Mouse (Mus musculus): ENCODE measurements around the gene Ifna12.
"Not testable (repeated sequence)": the region's sequence is repeated elsewhere in the genome, so short reads cannot be mapped to it uniquely, and the experiment has no call there.

The Ifna12 gene

DNA sequence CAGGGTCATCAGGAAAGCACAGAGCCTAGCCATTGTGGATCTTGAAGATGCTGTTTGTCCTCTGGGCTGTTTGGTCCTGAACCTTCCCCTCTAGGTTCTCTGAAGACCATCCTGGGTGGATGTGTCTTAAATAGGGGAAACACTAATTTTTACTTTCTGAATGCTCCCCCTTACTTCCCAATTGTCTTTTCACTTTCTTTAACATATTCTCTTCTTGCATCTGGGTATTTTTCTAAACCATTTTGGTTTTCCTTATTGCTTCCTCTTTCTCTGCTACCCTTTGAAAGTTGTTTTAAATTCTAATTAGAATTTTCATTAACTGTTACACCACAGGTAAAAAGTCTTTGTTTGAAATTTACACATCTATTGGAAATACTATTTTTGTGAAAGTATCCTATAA, at the start of gene Ifna12:
Ifna12 (minus strand) TSS at position 101 of the 400 bp plus-strand sequence.
- no peak for DNase-seq (ENCODE audit: low read depth, low spot score)

DNA sequence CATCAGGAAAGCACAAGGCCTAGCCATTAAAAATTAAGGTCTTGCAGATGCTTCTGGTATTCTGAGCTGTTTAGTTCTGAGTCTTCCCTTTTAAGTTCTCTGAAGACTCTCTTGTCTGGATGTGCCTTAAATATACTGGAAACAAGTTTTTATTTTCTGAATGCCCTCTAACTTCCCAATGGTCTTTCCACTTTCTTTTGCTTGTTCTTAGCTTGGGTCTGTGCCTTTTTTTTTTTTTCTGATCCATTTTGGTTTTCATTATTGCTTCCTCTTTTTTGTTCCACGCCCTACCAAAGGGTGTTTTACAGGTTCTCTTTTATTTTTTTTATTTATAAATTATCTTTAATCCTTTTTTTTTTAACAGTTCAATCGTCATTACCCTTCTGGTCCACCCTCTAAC, 41.2 kb upstream of the Ifna12 start, which contains the start of gene Ifna13:
Ifna13 (minus strand) TSS at position 101 of the 400 bp plus-strand sequence.
- DNase-seq (ENCODE audit: low read depth, low spot score), result no peak

DNA sequence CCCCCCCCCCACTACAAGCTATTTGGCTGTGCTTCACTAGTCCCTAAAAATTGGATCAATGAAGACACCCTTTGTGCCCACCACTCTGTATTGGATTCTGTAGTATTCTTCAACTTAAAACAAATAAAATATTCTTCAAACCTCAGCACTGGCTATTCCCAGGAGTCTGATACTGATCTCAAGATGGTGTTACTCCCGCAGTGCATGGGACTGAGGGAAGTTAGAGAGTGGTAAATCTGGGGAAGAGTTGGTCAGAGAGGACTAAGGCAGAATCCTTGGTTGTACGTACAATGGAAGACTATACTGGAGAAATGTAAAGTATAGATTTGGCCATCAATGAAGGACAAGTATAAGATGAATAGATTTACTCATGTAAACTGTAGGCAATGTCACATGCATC, 39.4 kb upstream of the Ifna12 start:
- peak; percentile 14 for DNase-seq (ENCODE audit: low read depth, low spot score)

- peak; percentile 97 for DNase-seq (ENCODE audit: low read depth, low spot score)
Observed at GRCm38 (mm10) chr4:88641077-88641831, 38.1 kb upstream of the Ifna12 start.

GRCm38 (mm10) chr4:88640704-88641076, 37.5 kb upstream of the Ifna12 start:
- DNase-seq (ENCODE audit: low read depth, low spot score), result no peak

DNA sequence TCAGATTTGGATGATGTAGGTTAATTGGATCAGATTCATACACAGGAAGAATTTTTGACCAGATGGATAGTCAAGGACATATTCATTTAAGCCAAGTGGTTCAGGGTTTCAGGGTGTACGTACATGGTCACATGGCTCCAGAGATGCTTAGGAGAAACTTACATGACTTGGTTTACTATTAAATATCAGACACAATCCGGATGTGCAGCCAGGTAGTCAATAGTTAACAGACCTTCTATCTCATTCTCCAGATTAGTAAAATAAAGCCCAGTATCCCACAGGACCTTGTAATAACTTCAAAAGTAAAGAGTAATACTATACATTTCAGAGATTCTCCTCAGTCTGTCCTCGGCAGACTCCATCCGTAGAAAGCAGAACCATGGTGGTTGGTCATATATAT, 31.1 kb upstream of the Ifna12 start, which contains the start of gene C87499:
C87499 (minus strand) TSS at position 101 of the 400 bp plus-strand sequence.
- DNase-seq (ENCODE audit: low read depth, low spot score), result no peak

GRCm38 (mm10) chr4:88592285-88592684, 10.9 kb downstream of the Ifna12 start, which contains the start of gene Ifna9:
Gene Ifna9 (minus strand): TSS chr4:88592385.
- DNase-seq (ENCODE audit: low read depth, low spot score), result no peak

DNA sequence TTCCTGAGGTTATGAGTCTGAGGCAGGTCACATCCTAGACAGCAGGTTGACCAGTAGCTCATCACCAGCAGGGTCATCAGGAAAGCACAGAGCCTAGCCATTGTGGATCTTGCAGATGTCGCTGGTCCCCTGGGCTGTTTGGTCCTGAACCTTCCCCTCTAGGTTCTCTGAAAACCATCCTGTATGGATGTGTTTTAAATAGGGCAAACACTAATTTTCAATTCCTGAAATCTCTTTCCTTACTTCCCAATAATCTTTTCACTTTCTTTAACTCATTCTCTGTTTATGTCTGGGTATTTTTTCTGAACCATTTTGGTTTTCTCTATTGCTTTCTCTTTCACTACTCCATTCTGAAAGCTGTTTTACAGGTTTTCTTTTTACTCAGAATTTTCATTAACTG, 31.5 kb downstream of the Ifna12 start, which contains the start of gene Ifna14:
Ifna14 (minus strand) TSS at position 101 of the 400 bp plus-strand sequence.
- DNase-seq (ENCODE audit: low read depth, low spot score), result no peak

DNA sequence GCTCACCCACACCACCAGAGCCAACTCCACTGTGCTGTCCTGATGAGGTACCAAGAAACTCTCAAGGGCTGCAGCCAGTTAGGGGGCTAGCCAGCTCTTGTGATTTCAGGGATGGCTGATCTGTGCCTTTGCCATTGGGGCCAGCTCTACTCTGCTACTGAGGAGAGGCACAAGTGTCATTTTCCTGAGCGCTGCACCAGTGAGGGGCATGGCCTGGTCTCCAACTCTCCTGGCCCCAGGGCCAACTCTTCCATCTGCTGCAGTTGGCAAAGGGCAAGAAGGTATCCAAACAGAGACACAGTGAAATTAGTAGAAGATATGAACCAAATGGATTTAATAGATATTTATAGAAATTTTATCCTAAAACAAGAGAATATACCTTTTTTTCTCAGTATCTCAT, 41.4 kb downstream of the Ifna12 start:
- no peak for DNase-seq (ENCODE audit: low read depth, low spot score)

DNA sequence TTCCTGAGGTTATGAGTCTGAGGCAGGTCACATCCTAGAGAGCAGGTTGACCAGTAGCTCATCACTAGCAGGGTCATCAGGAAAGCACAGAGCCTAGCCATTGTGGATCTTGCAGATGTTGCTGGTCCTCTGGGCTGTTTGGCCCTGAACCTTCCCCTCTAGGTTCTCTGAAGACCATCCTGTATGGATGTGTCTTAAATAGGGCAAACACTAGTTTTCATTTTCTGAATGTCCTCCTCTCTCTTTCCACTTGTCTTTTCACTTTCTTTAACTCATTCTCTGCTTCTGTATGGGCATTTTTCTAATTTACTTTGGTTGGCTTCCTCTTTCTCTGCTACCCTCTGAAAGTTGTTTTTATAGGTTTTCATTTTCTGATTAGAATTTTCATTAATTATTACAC, 45.0 kb downstream of the Ifna12 start, which contains the start of gene Ifna15:
Ifna15 (minus strand) TSS at position 101 of the 400 bp plus-strand sequence.
- not testable (repeated sequence) for DNase-seq (ENCODE audit: low read depth, low spot score)
